Mouse (Mus musculus) splenic B cell, adult 2 months (primary cell): ENCODE results near the gene Slc10a7.
"Not testable (repeated sequence)": the region's sequence is repeated elsewhere in the genome, so short reads cannot be mapped to it uniquely, and the experiment has no call there.

Experiments
- DNase-seq: peaks from one replicate; pipeline ENCODE4 v3.0.0-alpha.2; 2011; ENCODE audit warnings: low read depth, low spot score
- H3K27me3 ChIP-seq: 2 replicates; pipeline ENCODE4 v1.6.1; 2012; ENCODE audit warnings: mild to moderate bottlenecking, low read length, moderate library complexity, mixed read lengths; ENCODE audit not compliant: control insufficient read depth, poor library complexity, insufficient read depth, severe bottlenecking
- H3K36me3 ChIP-seq: 2 replicates; pipeline ENCODE4 v1.6.1; 2012; ENCODE audit warnings: mild to moderate bottlenecking, low read length, moderate library complexity, mixed read lengths; ENCODE audit not compliant: control insufficient read depth, poor library complexity, insufficient read depth, severe bottlenecking

Slc10a7 gene

DNA sequence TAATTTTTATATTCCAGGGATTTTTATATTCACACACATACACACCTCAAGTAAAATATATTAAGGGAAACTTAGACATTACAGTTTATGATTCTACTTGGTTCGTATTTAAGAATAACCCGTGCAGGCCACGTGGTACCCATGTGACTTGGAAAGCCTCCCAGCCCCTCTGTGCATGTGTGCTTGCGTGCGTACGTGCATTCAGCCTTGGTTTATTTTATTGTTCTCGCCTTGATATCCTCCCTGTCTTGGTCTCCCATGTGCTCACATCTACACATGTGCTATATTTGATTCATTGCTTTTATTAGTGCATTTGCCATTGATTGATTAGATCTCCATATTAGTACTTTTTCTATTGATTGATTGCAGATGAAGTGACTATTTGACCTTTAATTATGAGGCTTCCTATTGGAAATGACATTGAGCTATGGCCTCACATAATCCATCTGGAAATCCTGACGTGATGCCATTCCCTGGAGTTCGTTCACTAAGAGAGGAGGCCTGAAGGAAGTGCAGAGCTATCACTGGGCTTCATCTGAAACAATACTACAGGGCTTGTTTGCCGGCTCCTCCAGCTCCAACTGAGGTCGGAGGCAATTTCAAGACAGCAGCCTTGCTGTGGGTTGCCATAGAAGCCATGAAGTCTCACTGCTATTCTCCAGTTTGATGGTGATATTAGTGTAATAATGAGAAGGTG, 200.9 kb downstream of the Slc10a7 start:
- DNase-seq: no peak
- peaks cover 6% of the 10 kb centered on the region; the same call in 1 of the 2 replicates for H3K36me3 ChIP-seq
- no peaks in the 10 kb centered on the region for H3K27me3 ChIP-seq

GRCm38 (mm10) chr8:78710961-78711360, 201.8 kb downstream of the Slc10a7 start:
- 0 out of 2 replicates have a peak, but pooled peaks cover under 1% of the 10 kb centered on the region for H3K36me3 ChIP-seq
- DNase-seq: no peak
- H3K27me3 ChIP-seq: no peaks in the 10 kb centered on the region

GRCm38 (mm10) chr8:78714880-78715279, 205.7 kb downstream of the Slc10a7 start:
- H3K27me3 ChIP-seq: no peaks in the 10 kb centered on the region
- peaks cover 2% of the 10 kb centered on the region for H3K36me3 ChIP-seq
- no peak for DNase-seq

DNA sequence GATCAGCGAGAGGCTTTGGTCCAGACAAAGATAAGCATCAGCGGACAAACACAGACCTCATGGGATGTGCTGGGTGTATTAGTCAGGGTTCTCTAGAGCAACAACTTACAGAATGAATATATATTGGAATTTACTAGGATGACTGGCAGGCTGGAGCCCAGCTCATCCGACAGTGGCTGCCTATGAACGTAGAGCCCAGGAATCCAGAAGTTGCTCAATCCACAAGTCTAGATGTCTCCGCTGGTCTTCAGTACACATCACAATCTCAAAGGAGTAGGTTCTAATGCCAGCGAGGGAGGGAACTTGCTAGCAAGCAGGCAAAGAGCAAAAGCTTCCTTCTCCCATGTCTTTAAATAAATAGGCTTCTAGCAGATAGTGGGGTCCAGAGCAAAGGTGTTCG, 207.4 kb downstream of the Slc10a7 start:
- Histone ChIP-seq H3K36me3 (peaks cover 2% of the 10 kb centered on the region), H3K27me3 (no peaks in the 10 kb centered on the region)
- DNase-seq: no peak

DNA sequence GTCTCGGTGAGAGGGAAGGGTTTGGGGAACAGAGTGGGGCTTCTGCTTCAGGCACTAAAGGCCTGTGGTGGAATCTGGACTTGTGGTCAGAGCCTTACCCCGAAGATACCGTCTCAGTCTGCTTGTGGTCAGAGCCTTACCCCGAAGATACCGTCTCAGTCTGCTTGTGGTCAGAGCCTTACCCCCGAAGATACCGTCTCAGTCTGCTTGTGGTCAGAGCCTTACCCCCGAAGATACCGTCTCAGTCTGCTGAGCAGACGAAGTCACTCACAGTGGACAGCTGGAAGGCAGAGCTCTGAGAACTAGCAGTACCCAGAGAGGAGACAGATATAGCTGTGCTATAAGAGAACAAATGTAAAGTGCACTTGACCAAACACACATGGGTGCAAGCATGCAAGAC, 208.0 kb downstream of the Slc10a7 start:
- H3K36me3 ChIP-seq, H3K27me3 ChIP-seq, DNase-seq: not testable (repeated sequence)

DNA sequence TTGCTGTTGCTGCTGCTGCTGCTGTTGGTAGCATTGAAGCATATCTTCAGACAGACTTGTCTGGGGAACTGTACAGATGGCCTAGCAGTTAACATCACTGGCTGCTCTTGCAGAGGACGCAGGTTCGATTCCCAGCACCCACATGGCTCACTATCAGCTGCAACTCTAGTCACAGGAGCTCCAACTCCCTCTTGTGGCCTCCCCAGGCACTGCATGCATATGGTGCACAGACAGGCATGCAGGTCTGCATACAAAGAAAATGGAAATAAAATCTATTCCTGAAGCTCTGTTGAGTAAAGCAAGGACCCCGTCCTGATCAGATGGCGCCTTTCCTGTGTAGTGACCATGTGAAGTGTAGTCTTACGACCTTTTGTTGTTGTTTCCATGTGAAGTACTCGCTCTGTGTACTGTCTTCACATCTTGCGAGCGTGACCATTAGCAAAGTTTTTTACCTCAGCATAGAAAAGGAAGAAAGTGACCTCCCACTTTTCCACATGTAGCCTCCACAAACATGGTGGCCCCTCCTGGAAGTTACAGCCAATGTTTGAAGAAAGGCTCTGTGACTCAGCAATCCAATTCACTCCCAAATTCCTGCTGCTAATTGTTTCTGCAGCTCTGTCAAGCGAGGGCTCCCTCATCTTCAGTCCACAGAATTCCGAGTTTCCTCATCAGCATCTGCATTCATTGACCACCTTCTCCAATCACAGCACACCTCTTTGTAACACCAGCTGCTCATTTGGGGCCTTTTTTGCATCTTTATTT, 210.3 kb downstream of the Slc10a7 start:
- peak; percentile 17 for DNase-seq
- Histone ChIP-seq H3K27me3 (no peaks in the 10 kb centered on the region), H3K36me3 (peaks cover 2% of the 10 kb centered on the region)

GRCm38 (mm10) chr8:78720041-78720414, 210.9 kb downstream of the Slc10a7 start:
- no peak for DNase-seq
- H3K27me3 ChIP-seq: no peaks in the 10 kb centered on the region
- peaks cover 2% of the 10 kb centered on the region for H3K36me3 ChIP-seq

- Histone ChIP-seq H3K27me3 (no peaks in the 10 kb centered on the region), H3K36me3 (peaks cover 2% of the 10 kb centered on the region)
- no peak for DNase-seq
Observed at GRCm38 (mm10) chr8:78721576-78721975, 212.4 kb downstream of the Slc10a7 start.

- DNase-seq: no peak
- H3K27me3 ChIP-seq: no peaks in the 10 kb centered on the region
- H3K36me3 ChIP-seq: peaks cover 2% of the 10 kb centered on the region
Observed at GRCm38 (mm10) chr8:78722201-78722600, 213.1 kb downstream of the Slc10a7 start.

GRCm38 (mm10) chr8:78724832-78725231, 215.7 kb downstream of the Slc10a7 start:
- no peak for DNase-seq
- no peaks in the 10 kb centered on the region for H3K27me3 ChIP-seq
- H3K36me3 ChIP-seq: peaks cover 3% of the 10 kb centered on the region; the same call in 1 of the 2 replicates

- no peaks in the 10 kb centered on the region for H3K27me3 ChIP-seq
- peaks cover 10% of the 10 kb centered on the region; the same call in 1 of the 2 replicates for H3K36me3 ChIP-seq
- no peak for DNase-seq
Observed at GRCm38 (mm10) chr8:78728240-78728639, 219.1 kb downstream of the Slc10a7 start.

DNA sequence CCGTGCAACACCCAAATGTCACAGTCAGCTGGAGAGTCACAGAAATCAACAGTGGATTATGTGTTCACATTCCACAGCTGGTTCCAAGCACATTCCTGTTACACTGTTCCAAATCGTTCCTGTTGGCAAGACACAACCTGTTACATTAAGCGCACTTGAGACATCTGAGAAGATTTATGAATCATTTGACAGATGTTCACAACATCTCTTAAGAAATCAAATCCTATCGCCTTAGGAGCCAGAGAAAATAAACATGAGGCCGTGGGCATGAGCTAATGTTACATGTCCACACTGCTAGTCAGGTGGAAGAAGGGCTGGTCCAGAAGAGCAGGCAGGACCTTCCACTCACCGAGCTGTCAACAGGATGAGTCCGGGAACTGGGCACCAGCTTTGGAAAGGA, 223.3 kb downstream of the Slc10a7 start:
- DNase-seq: no peak
- Histone ChIP-seq H3K36me3 (peaks cover 10% of the 10 kb centered on the region; the same call in 1 of the 2 replicates), H3K27me3 (no peaks in the 10 kb centered on the region)

DNA sequence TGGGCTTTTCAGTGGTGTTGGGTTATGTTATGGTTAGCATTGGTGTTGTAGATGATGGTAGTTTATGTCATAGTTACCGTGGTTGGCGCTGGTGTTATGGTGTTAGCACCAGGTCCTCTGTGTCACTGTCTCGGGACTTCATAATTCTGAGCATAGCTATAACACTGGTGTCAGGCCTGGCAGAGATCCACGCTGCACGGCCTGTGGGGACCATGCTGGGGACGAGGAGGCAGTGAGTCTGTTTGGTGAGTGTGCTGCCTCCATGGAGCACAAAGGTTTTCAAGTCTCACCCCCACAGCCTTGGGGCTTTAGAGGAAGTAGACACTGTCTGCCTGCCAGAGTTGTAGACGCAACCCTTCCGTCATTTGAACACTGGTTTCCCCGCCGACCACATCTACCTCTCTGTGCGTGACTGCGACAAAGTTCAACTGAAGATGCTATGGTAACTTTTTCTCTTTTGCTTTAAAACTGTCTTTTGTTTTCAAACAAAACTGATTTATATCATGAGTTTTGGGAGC, 223.9 kb downstream of the Slc10a7 start:
- DNase-seq: no peak
- peaks cover 10% of the 10 kb centered on the region; the same call in 1 of the 2 replicates for H3K36me3 ChIP-seq

GRCm38 (mm10) chr8:78734721-78735517, 225.8 kb downstream of the Slc10a7 start:
- no peak for DNase-seq
- no peaks in the 10 kb centered on the region for H3K27me3 ChIP-seq

More for the DNA sequence above, 223.9 kb downstream of the Slc10a7 start:
- H3K27me3 ChIP-seq: no peaks in the 10 kb centered on the region

More at GRCm38 (mm10) chr8:78734721-78735517, 225.8 kb downstream of the Slc10a7 start:
- peaks cover 7% of the 10 kb centered on the region; the same call in 1 of the 2 replicates for H3K36me3 ChIP-seq
